Mouse (Mus musculus): Measurements from ENCODE around the gene Cct8l1. TPM values are rescaled to one million over a fixed set of nuclear protein-coding genes. Genes with fewer than 3 reads are reported as not detected.

Cct8l1 gene
- polyA plus RNA-seq (2015; fragmentation: Nextera tagmentation; extraction: Ambion mirVana) = 0.13 TPM in 1 of 2 replicates, not detected in the other

GRCm38 (mm10) chr5:25515767-25516166 is at the start of gene Cct8l1:
TSS of gene Cct8l1 (plus strand) at chr5:25516067.
- Histone ChIP-seq H3K4me1 (ENCODE audit: control insufficient read depth, insufficient read depth, low read length) (no peaks in the 10 kb centered on the region), H3K9ac (ENCODE audit: low read depth, low read length) (no peak within 1 kb of the TSS), H3K36me3 (ENCODE audit: control insufficient read depth, insufficient read depth, low read length) (no peaks in the 10 kb centered on the region), H3K27ac (ENCODE audit: low read length) (no peak within 1 kb of the TSS), H3K9me3 (replicated peaks; ENCODE audit: control insufficient read depth, low read length, poor library complexity, severe bottlenecking) (no peaks in the 10 kb centered on the region), H3K27me3 (ENCODE audit: control insufficient read depth, insufficient read depth, low read depth, low read length) (no peaks in the 10 kb centered on the region), H3K4me3 (ENCODE audit: low read depth, low read length) (no peak within 1 kb of the TSS), H3K4me2 (ENCODE audit: low read length) (no peak within 1 kb of the TSS)
- ATAC-seq = no peak
- WGBS = 95% methylated on average over 5 of the region's 5 CpGs

GRCm38 (mm10) chr5:25472070-25472469 is 43.8 kb upstream of the Cct8l1 start:
- 0% methylated on average over 6 of the region's 6 CpGs for WGBS
- H3K9me3 ChIP-seq (replicated peaks; ENCODE audit: control insufficient read depth, low read length, poor library complexity, severe bottlenecking) = no peaks in the 10 kb centered on the region
- H3K36me3 ChIP-seq (ENCODE audit: control insufficient read depth, insufficient read depth, low read length) = no peaks in the 10 kb centered on the region
- H3K27ac ChIP-seq (ENCODE audit: low read length) = peak overlapping the region; percentile 70; the same call in 1 of the 2 replicates
- peak overlapping the region; percentile 59 for H3K4me2 ChIP-seq (ENCODE audit: low read length)
- H3K9ac ChIP-seq (ENCODE audit: low read depth, low read length) = peak overlapping the region; percentile 50; the same call in 1 of the 2 replicates
- peak overlapping the region; percentile 35 for H3K4me3 ChIP-seq (ENCODE audit: low read depth, low read length)
- peaks cover 7% of the 10 kb centered on the region for H3K4me1 ChIP-seq (ENCODE audit: control insufficient read depth, insufficient read depth, low read length)
- H3K27me3 ChIP-seq (ENCODE audit: control insufficient read depth, insufficient read depth, low read depth, low read length) = no peaks in the 10 kb centered on the region
- ATAC-seq = peak; percentile 67

- WGBS = 89% methylated on average over 2 of the region's 2 CpGs
Observed at GRCm38 (mm10) chr5:25475789-25476188, 40.1 kb upstream of the Cct8l1 start.

GRCm38 (mm10) chr5:25478863-25479262 is 37.0 kb upstream of the Cct8l1 start:
- Histone ChIP-seq H3K9ac (ENCODE audit: low read depth, low read length) (no peak overlapping the region), H3K4me3 (ENCODE audit: low read depth, low read length) (no peak overlapping the region), H3K27me3 (ENCODE audit: control insufficient read depth, insufficient read depth, low read depth, low read length) (no peaks in the 10 kb centered on the region), H3K4me1 (ENCODE audit: control insufficient read depth, insufficient read depth, low read length) (no peaks in the 10 kb centered on the region), H3K36me3 (ENCODE audit: control insufficient read depth, insufficient read depth, low read length) (no peaks in the 10 kb centered on the region), H3K27ac (ENCODE audit: low read length) (no peak overlapping the region), H3K4me2 (ENCODE audit: low read length) (no peak overlapping the region), H3K9me3 (replicated peaks; ENCODE audit: control insufficient read depth, low read length, poor library complexity, severe bottlenecking) (no peaks in the 10 kb centered on the region)
- ATAC-seq = no peak

More at GRCm38 (mm10) chr5:25475789-25476188, 40.1 kb upstream of the Cct8l1 start:
- no peaks in the 10 kb centered on the region for H3K9me3 ChIP-seq (replicated peaks; ENCODE audit: control insufficient read depth, low read length, poor library complexity, severe bottlenecking)
- H3K27ac ChIP-seq (ENCODE audit: low read length) = no peak overlapping the region
- no peaks in the 10 kb centered on the region for H3K36me3 ChIP-seq (ENCODE audit: control insufficient read depth, insufficient read depth, low read length)
- ATAC-seq = no peak
- H3K9ac ChIP-seq (ENCODE audit: low read depth, low read length) = no peak overlapping the region
- H3K4me1 ChIP-seq (ENCODE audit: control insufficient read depth, insufficient read depth, low read length) = peaks cover 7% of the 10 kb centered on the region
- no peak overlapping the region for H3K4me2 ChIP-seq (ENCODE audit: low read length)
- no peaks in the 10 kb centered on the region for H3K27me3 ChIP-seq (ENCODE audit: control insufficient read depth, insufficient read depth, low read depth, low read length)
- no peak overlapping the region for H3K4me3 ChIP-seq (ENCODE audit: low read depth, low read length)

- peaks cover 25% of the 10 kb centered on the region for H3K4me1 ChIP-seq (ENCODE audit: control insufficient read depth, insufficient read depth, low read length)
- no peaks in the 10 kb centered on the region for H3K36me3 ChIP-seq (ENCODE audit: control insufficient read depth, insufficient read depth, low read length)
- H3K4me3 ChIP-seq (ENCODE audit: low read depth, low read length) = peak overlapping the region; percentile 82
- 43% methylated on average over 2 of the region's 2 CpGs for WGBS
- no peaks in the 10 kb centered on the region for H3K27me3 ChIP-seq (ENCODE audit: control insufficient read depth, insufficient read depth, low read depth, low read length)
- H3K9me3 ChIP-seq (replicated peaks; ENCODE audit: control insufficient read depth, low read length, poor library complexity, severe bottlenecking) = no peaks in the 10 kb centered on the region
- H3K4me2 ChIP-seq (ENCODE audit: low read length) = peak overlapping the region; percentile 91
- H3K9ac ChIP-seq (ENCODE audit: low read depth, low read length) = no peak overlapping the region
- no peak overlapping the region for H3K27ac ChIP-seq (ENCODE audit: low read length)
- ATAC-seq = no peak
Observed at GRCm38 (mm10) chr5:25496652-25497051, 19.2 kb upstream of the Cct8l1 start.

GRCm38 (mm10) chr5:25497369-25497719 is 18.5 kb upstream of the Cct8l1 start:
- Histone ChIP-seq H3K4me2 (ENCODE audit: low read length) (peak overlapping the region; percentile 91), H3K4me3 (ENCODE audit: low read depth, low read length) (peak overlapping the region; percentile 82), H3K9me3 (replicated peaks; ENCODE audit: control insufficient read depth, low read length, poor library complexity, severe bottlenecking) (no peaks in the 10 kb centered on the region), H3K9ac (ENCODE audit: low read depth, low read length) (peak overlapping the region; percentile 97), H3K27ac (ENCODE audit: low read length) (peak overlapping the region; percentile 99), H3K27me3 (ENCODE audit: control insufficient read depth, insufficient read depth, low read depth, low read length) (no peaks in the 10 kb centered on the region), H3K4me1 (ENCODE audit: control insufficient read depth, insufficient read depth, low read length) (peaks cover 25% of the 10 kb centered on the region), H3K36me3 (ENCODE audit: control insufficient read depth, insufficient read depth, low read length) (no peaks in the 10 kb centered on the region)
- 2% methylated on average over 10 of the region's 10 CpGs for WGBS
- ATAC-seq = no peak

- no peaks in the 10 kb centered on the region for H3K27me3 ChIP-seq (ENCODE audit: control insufficient read depth, insufficient read depth, low read depth, low read length)
- H3K4me1 ChIP-seq (ENCODE audit: control insufficient read depth, insufficient read depth, low read length) = peaks cover 25% of the 10 kb centered on the region
- WGBS = under 1% methylated on average over 56 of the region's 78 CpGs
- no peaks in the 10 kb centered on the region for H3K9me3 ChIP-seq (replicated peaks; ENCODE audit: control insufficient read depth, low read length, poor library complexity, severe bottlenecking)
- peak overlapping the region; percentile 99 for H3K27ac ChIP-seq (ENCODE audit: low read length)
- peak; percentile 4; the same call in 1 of the 2 replicates for ATAC-seq
- H3K4me3 ChIP-seq (ENCODE audit: low read depth, low read length) = peak overlapping the region; percentile 82
- peak overlapping the region; percentile 91 for H3K4me2 ChIP-seq (ENCODE audit: low read length)
- H3K36me3 ChIP-seq (ENCODE audit: control insufficient read depth, insufficient read depth, low read length) = no peaks in the 10 kb centered on the region
- peak overlapping the region; percentile 97 for H3K9ac ChIP-seq (ENCODE audit: low read depth, low read length)
Observed at GRCm38 (mm10) chr5:25497720-25498345, 18.0 kb upstream of the Cct8l1 start.

GRCm38 (mm10) chr5:25498346-25498820 is 17.5 kb upstream of the Cct8l1 start, which contains the start of gene Kmt2c:
TSS of gene Kmt2c (minus strand) at chr5:25498783.
- H3K4me2 ChIP-seq (ENCODE audit: low read length) = peak within 1 kb of the TSS; percentile 91
- H3K9me3 ChIP-seq (replicated peaks; ENCODE audit: control insufficient read depth, low read length, poor library complexity, severe bottlenecking) = no peaks in the 10 kb centered on the region
- ATAC-seq = peak; percentile 19
- H3K9ac ChIP-seq (ENCODE audit: low read depth, low read length) = peak within 1 kb of the TSS; percentile 97
- peak within 1 kb of the TSS; percentile 82 for H3K4me3 ChIP-seq (ENCODE audit: low read depth, low read length)
- H3K4me1 ChIP-seq (ENCODE audit: control insufficient read depth, insufficient read depth, low read length) = peaks cover 25% of the 10 kb centered on the region
- H3K27me3 ChIP-seq (ENCODE audit: control insufficient read depth, insufficient read depth, low read depth, low read length) = no peaks in the 10 kb centered on the region
- WGBS = 0% methylated on average over 36 of the region's 54 CpGs
- H3K27ac ChIP-seq (ENCODE audit: low read length) = peak within 1 kb of the TSS; percentile 99
- H3K36me3 ChIP-seq (ENCODE audit: control insufficient read depth, insufficient read depth, low read length) = no peaks in the 10 kb centered on the region

- WGBS = under 1% methylated on average over 40 of the region's 87 CpGs
- Histone ChIP-seq H3K4me3 (ENCODE audit: low read depth, low read length) (peak overlapping the region; percentile 82), H3K27ac (ENCODE audit: low read length) (peak overlapping the region; percentile 99), H3K36me3 (ENCODE audit: control insufficient read depth, insufficient read depth, low read length) (no peaks in the 10 kb centered on the region), H3K4me1 (ENCODE audit: control insufficient read depth, insufficient read depth, low read length) (peaks cover 25% of the 10 kb centered on the region), H3K9me3 (replicated peaks; ENCODE audit: control insufficient read depth, low read length, poor library complexity, severe bottlenecking) (no peaks in the 10 kb centered on the region), H3K27me3 (ENCODE audit: control insufficient read depth, insufficient read depth, low read depth, low read length) (no peaks in the 10 kb centered on the region), H3K9ac (ENCODE audit: low read depth, low read length) (peak overlapping the region; percentile 97), H3K4me2 (ENCODE audit: low read length) (peak overlapping the region; percentile 75)
- ATAC-seq = peak; percentile 86
Observed at GRCm38 (mm10) chr5:25498821-25499422, 16.9 kb upstream of the Cct8l1 start.

All from midbrain, embryonic 16.5 days (tissue).